Mouse (Mus musculus) ES-Bruce4 (cell line): ENCODE results near the gene 3110082J24Rik.

Experiments
- CTCF ChIP-seq: IDR thresholded peaks from one replicate; pipeline ENCODE4 v1.8.1; 2011; ENCODE audit warnings: low read depth, low read length
- EP300 ChIP-seq: IDR thresholded peaks from 2 replicates; pipeline ENCODE4 v1.6.1; 2011; ENCODE audit warnings: low read depth, low read length; ENCODE audit not compliant: insufficient read depth
- POLR2A ChIP-seq: IDR thresholded peaks from one replicate; pipeline ENCODE4 v1.8.1; 2011; ENCODE audit warnings: low read length; ENCODE audit not compliant: insufficient read depth

- TF ChIP-seq CTCF = no peak
- no peak for TF ChIP-seq POLR2A
- TF ChIP-seq EP300 = no peak
These were observed 32.3 kb upstream of the 3110082J24Rik start for GRCm38 (mm10) chr5:30138193-30138592.
